Mouse (Mus musculus) heart, embryonic 13.5 days (tissue): ENCODE data around the gene Gm3336. TPM values are rescaled to one million over a fixed set of nuclear protein-coding genes. Genes with fewer than 3 reads are reported as not detected.

ENCODE experiments used
- ATAC-seq: fragments of 200-750 bp; cut with Nextera tagmentation; 2 replicates; pipeline ENCODE4 v1.8.0; 2017; ENCODE audit warnings: moderate TSS enrichment; ENCODE audit not compliant: insufficient number of reproducible peaks, low FRiP score, low TSS enrichment; ENCODE audit errors: extremely low read depth
- H3K27ac ChIP-seq: fragments of 300-500 bp; sonication (generic); replicated peaks from 2 replicates; pipeline ENCODE4 v1.5.1; 2015; ENCODE audit warnings: moderate library complexity, mild to moderate bottlenecking, inconsistent platforms
- H3K27me3 ChIP-seq: fragments of 300-500 bp; sonication (generic); replicated peaks from 2 replicates; pipeline ENCODE4 v1.6.1; 2015; ENCODE audit warnings: mild to moderate bottlenecking, inconsistent platforms
- H3K36me3 ChIP-seq: fragments of 300-500 bp; sonication (generic); 2 replicates; pipeline ENCODE4 v1.6.1; 2015; ENCODE audit warnings: mild to moderate bottlenecking, inconsistent platforms
- H3K4me1 ChIP-seq: fragments of 300-500 bp; sonication (generic); 2 replicates; pipeline ENCODE4 v1.6.1; 2015; ENCODE audit warnings: inconsistent platforms
- H3K4me2 ChIP-seq: fragments of 300-500 bp; sonication (generic); 2 replicates; pipeline ENCODE4 v1.6.1; 2015; ENCODE audit warnings: inconsistent platforms, mild to moderate bottlenecking, moderate library complexity
- H3K4me3 ChIP-seq: fragments of 300-500 bp; sonication (generic); 2 replicates; pipeline ENCODE4 v1.5.1; 2015; ENCODE audit warnings: moderate library complexity, mild to moderate bottlenecking, inconsistent platforms
- H3K9ac ChIP-seq: fragments of 300-500 bp; sonication (generic); 2 replicates; pipeline ENCODE4 v1.6.1; 2015; ENCODE audit warnings: inconsistent platforms, mild to moderate bottlenecking, moderate library complexity
- H3K9me3 ChIP-seq: fragments of 300-500 bp; sonication (generic); 2 replicates; pipeline ENCODE4 v1.6.1; 2016; ENCODE audit warnings: inconsistent platforms
- WGBS: fragments of 180-500 bp; shearing (Covaris S2); methylation state at CpG from one replicate; pipeline ENCODE4 v1.1.7; 2015; ENCODE audit warnings: mixed read lengths; 5-methylcytosine and 5-hydroxymethylcytosine counted together
- polyA plus RNA-seq: library from polyadenylated mRNA; unstranded; fragments of >200 nt; fragmentation: Nextera tagmentation; extraction: Ambion mirVana; gene quantifications from 2 replicates; pipeline ENCODE4 v1.2.1, GENCODE M21; 2015

Gm3336 gene
- polyA plus RNA-seq, 1 experiment from 2014 or later: not detected

GRCm38 (mm10) chr8:70760350-70760749 is 42.0 kb downstream of the Gm3336 start:
- H3K9me3 ChIP-seq: no peaks in the 10 kb centered on the region
- no peak for ATAC-seq
- peaks cover 37% of the 10 kb centered on the region for H3K36me3 ChIP-seq
- peak overlapping the region; percentile 73 for H3K4me3 ChIP-seq
- no peaks in the 10 kb centered on the region; the same call in 1 of the 2 replicates for H3K27me3 ChIP-seq
- peak overlapping the region; percentile 91 for H3K9ac ChIP-seq
- H3K27ac ChIP-seq: peak overlapping the region; percentile 76
- H3K4me1 ChIP-seq: peaks cover 36% of the 10 kb centered on the region
- H3K4me2 ChIP-seq: peak overlapping the region; percentile 96
- WGBS: 1% methylated on average over 22 of the region's 22 CpGs

- H3K27ac ChIP-seq: peak within 1 kb of the TSS; percentile 76
- no peaks in the 10 kb centered on the region for H3K9me3 ChIP-seq
- no peaks in the 10 kb centered on the region; the same call in 1 of the 2 replicates for H3K27me3 ChIP-seq
- peaks cover 37% of the 10 kb centered on the region for H3K4me1 ChIP-seq
- H3K4me2 ChIP-seq: peak within 1 kb of the TSS; percentile 96
- WGBS: under 1% methylated on average over 55 of the region's 55 CpGs
- peak within 1 kb of the TSS; percentile 73 for H3K4me3 ChIP-seq
- H3K36me3 ChIP-seq: peaks cover 36% of the 10 kb centered on the region
- peak; percentile 93 for ATAC-seq
- H3K9ac ChIP-seq: peak within 1 kb of the TSS; percentile 91
Observed at GRCm38 (mm10) chr8:70760775-70761406, 42.5 kb downstream of the Gm3336 start, which contains the start of gene Mpv17l2. Gene Mpv17l2, minus strand, starts transcription at chr8:70760946.

- no peak overlapping the region for H3K9ac ChIP-seq
- H3K4me2 ChIP-seq: no peak overlapping the region
- 0 out of 2 replicates have a peak overlapping the region, but pooled peaks have one; percentile 22 for H3K27ac ChIP-seq
- H3K4me3 ChIP-seq: no peak overlapping the region
- H3K4me1 ChIP-seq: peaks cover 49% of the 10 kb centered on the region
- no peaks in the 10 kb centered on the region; the same call in 1 of the 2 replicates for H3K27me3 ChIP-seq
- ATAC-seq: no peak
- no peaks in the 10 kb centered on the region for H3K9me3 ChIP-seq
- WGBS: 72% methylated on average over 1 of the region's 1 CpGs
- peaks cover 24% of the 10 kb centered on the region for H3K36me3 ChIP-seq
Observed at GRCm38 (mm10) chr8:70762118-70762517, 43.8 kb downstream of the Gm3336 start.

GRCm38 (mm10) chr8:70763354-70763753 is 45.0 kb downstream of the Gm3336 start:
- H3K27ac ChIP-seq: no peak overlapping the region
- peaks cover 49% of the 10 kb centered on the region for H3K4me1 ChIP-seq
- H3K36me3 ChIP-seq: peaks cover 23% of the 10 kb centered on the region
- ATAC-seq: no peak
- 9% methylated on average over 3 of the region's 3 CpGs for WGBS
- no peak overlapping the region for H3K4me3 ChIP-seq
- no peak overlapping the region for H3K4me2 ChIP-seq
- no peak overlapping the region for H3K9ac ChIP-seq
- H3K9me3 ChIP-seq: no peaks in the 10 kb centered on the region
- peaks cover 6% of the 10 kb centered on the region; the same call in 1 of the 2 replicates for H3K27me3 ChIP-seq

GRCm38 (mm10) chr8:70764026-70764425 is 45.7 kb downstream of the Gm3336 start:
- peak overlapping the region; percentile 25; the same call in 1 of the 2 replicates for H3K9ac ChIP-seq
- WGBS: 46% methylated on average over 8 of the region's 8 CpGs

GRCm38 (mm10) chr8:70764676-70765075 is 46.3 kb downstream of the Gm3336 start:
- Histone ChIP-seq H3K4me1 (peaks cover 37% of the 10 kb centered on the region), H3K4me2 (peak overlapping the region; percentile 91; the same call in 1 of the 2 replicates), H3K27me3 (peaks cover 6% of the 10 kb centered on the region; the same call in 1 of the 2 replicates), H3K4me3 (no peak overlapping the region), H3K36me3 (peaks cover 29% of the 10 kb centered on the region), H3K27ac (no peak overlapping the region), H3K9me3 (no peaks in the 10 kb centered on the region), H3K9ac (no peak overlapping the region)
- no peak for ATAC-seq
- 88% methylated on average over 13 of the region's 13 CpGs for WGBS

More at GRCm38 (mm10) chr8:70764026-70764425, 45.7 kb downstream of the Gm3336 start:
- H3K4me2 ChIP-seq: no peak overlapping the region
- peak overlapping the region; percentile 12; the same call in 1 of the 2 replicates for H3K27ac ChIP-seq
- no peak for ATAC-seq
- H3K4me1 ChIP-seq: peaks cover 44% of the 10 kb centered on the region
- H3K27me3 ChIP-seq: peaks cover 6% of the 10 kb centered on the region; the same call in 1 of the 2 replicates
- H3K9me3 ChIP-seq: no peaks in the 10 kb centered on the region
- no peak overlapping the region for H3K4me3 ChIP-seq
- H3K36me3 ChIP-seq: peaks cover 24% of the 10 kb centered on the region

GRCm38 (mm10) chr8:70765329-70765728 is 47.0 kb downstream of the Gm3336 start:
- H3K4me1 ChIP-seq: peaks cover 31% of the 10 kb centered on the region
- H3K27me3 ChIP-seq: peaks cover 6% of the 10 kb centered on the region; the same call in 1 of the 2 replicates
- H3K4me2 ChIP-seq: peak overlapping the region; percentile 91
- H3K4me3 ChIP-seq: peak overlapping the region; percentile 56
- no peaks in the 10 kb centered on the region for H3K9me3 ChIP-seq
- ATAC-seq: no peak
- 62% methylated on average over 9 of the region's 9 CpGs for WGBS
- peak overlapping the region; percentile 82 for H3K9ac ChIP-seq
- peaks cover 35% of the 10 kb centered on the region for H3K36me3 ChIP-seq
- H3K27ac ChIP-seq: no peak overlapping the region

- H3K27me3 ChIP-seq: peaks cover 6% of the 10 kb centered on the region; the same call in 1 of the 2 replicates
- H3K36me3 ChIP-seq: peaks cover 42% of the 10 kb centered on the region
- ATAC-seq: no peak
- H3K4me2 ChIP-seq: peak overlapping the region; percentile 91
- H3K4me1 ChIP-seq: peaks cover 30% of the 10 kb centered on the region
- H3K9ac ChIP-seq: peak overlapping the region; percentile 82
- WGBS: 3% methylated on average over 34 of the region's 34 CpGs
- peak overlapping the region; percentile 56 for H3K4me3 ChIP-seq
- no peak overlapping the region; the same call in 1 of the 2 replicates for H3K27ac ChIP-seq
- H3K9me3 ChIP-seq: no peaks in the 10 kb centered on the region
Observed at GRCm38 (mm10) chr8:70765838-70766570, 47.7 kb downstream of the Gm3336 start.

GRCm38 (mm10) chr8:70766571-70767440 is 48.5 kb downstream of the Gm3336 start:
- peaks cover 22% of the 10 kb centered on the region for H3K4me1 ChIP-seq
- H3K27ac ChIP-seq: peak overlapping the region; percentile 34
- peaks cover 50% of the 10 kb centered on the region for H3K36me3 ChIP-seq
- H3K4me2 ChIP-seq: peak overlapping the region; percentile 91
- ATAC-seq: peak; percentile 40; the same call in 1 of the 2 replicates
- H3K4me3 ChIP-seq: peak overlapping the region; percentile 56
- H3K9me3 ChIP-seq: no peaks in the 10 kb centered on the region
- H3K27me3 ChIP-seq: peaks cover 6% of the 10 kb centered on the region; the same call in 1 of the 2 replicates
- 8% methylated on average over 21 of the region's 21 CpGs for WGBS
- peak overlapping the region; percentile 82 for H3K9ac ChIP-seq

- no peak overlapping the region for H3K4me2 ChIP-seq
- no peak for ATAC-seq
- peaks cover 57% of the 10 kb centered on the region for H3K36me3 ChIP-seq
Observed at GRCm38 (mm10) chr8:70767503-70767902, 49.2 kb downstream of the Gm3336 start.

More at GRCm38 (mm10) chr8:70767503-70767902, 49.2 kb downstream of the Gm3336 start:
- H3K27me3 ChIP-seq: peaks cover 6% of the 10 kb centered on the region; the same call in 1 of the 2 replicates
- H3K9me3 ChIP-seq: no peaks in the 10 kb centered on the region
- H3K27ac ChIP-seq: no peak overlapping the region
- 80% methylated on average over 6 of the region's 6 CpGs for WGBS
- H3K9ac ChIP-seq: peak overlapping the region; percentile 82; the same call in 1 of the 2 replicates
- H3K4me1 ChIP-seq: peaks cover 22% of the 10 kb centered on the region
- no peak overlapping the region for H3K4me3 ChIP-seq
